Mouse (Mus musculus) layer of hippocampus, adult 9-11 months (tissue): ENCODE measurements around the gene Serpina10.
"Not testable (repeated sequence)": the region's sequence is repeated elsewhere in the genome, so short reads cannot be mapped to it uniquely, and the experiment has no call there.

Experiments
- DNase-seq: peaks from one replicate; pipeline ENCODE4 v3.0.0; 2022

Gene Serpina10

DNA sequence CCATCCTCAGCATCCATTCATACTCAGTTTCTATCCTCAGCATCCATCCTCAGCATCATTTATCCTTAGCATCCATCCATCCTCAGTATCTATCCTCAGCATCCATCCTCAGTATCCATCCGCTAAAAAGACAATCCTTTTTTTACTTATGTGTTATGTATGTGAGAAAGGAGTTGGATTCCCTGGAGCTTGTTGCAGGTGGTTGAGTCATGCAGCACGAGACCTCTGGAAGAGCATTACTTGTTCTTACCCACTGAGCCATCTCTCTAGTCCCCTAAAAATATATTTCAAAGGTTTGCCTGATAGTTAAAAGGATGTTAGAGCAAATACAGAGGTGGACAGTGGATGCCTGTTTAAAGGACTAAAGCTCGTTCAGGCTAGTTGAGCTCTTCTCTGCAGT, 29.4 kb downstream of the Serpina10 start:
- DNase-seq = no peak

DNA sequence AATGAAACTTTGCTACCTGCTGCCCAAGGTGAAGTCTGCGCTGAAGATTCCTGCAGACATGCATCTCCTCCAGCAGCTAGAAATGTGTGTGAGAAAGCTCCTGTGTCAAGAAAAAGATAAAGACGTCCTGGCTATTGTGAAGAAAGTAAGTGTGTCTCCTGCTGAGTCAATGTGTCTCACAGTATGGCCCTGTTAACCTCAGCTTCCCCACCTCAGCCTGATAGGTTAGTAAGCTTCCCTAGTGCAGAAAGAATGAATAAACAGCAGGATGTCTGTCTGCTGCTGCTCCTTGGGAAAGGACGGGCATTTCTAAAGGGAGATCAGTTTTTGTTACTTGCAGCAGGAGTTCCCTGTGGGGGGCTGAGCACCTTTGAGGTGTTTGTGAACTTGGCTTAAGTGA, 30.9 kb downstream of the Serpina10 start:
- DNase-seq = no peak

DNA sequence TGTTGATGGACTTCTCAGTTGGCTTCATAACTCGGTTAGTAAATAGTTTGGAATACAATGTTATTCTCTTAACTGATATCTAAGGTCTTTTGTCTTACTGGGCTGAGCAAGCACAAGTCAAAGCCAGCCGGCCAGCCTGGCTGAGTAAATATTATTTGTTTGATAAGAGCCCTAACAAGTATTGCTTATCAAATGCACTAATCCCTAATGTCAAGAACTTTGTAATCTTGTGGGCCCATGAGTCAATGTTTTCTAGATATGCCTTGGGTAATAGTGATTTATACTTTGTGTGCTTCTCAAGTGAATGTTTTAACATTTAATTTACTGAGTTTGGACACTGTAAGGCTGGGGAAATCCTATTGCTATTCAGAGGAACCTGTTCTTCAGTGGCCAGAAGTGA, 32.8 kb downstream of the Serpina10 start:
- no peak for DNase-seq

DNA sequence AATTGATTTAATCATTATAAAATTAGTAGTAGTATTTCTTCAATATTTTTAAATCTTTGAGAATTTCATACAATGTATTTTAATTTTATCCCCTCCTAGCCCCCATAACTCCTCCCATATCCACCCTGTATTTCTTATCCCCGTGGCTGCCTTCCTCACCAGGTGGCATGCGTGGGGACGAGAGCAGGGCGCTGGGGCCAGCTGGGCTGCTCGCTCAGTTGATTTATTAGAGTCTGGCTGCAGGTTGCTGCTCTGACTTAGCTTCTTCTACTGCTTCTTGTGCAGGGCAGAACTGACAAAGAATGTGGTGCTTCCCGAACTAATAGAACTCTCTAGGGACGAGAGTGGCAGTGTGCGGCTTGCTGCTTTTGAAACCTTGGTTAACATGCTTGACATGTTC, 47.5 kb downstream of the Serpina10 start:
- peak; percentile 26 for DNase-seq

DNA sequence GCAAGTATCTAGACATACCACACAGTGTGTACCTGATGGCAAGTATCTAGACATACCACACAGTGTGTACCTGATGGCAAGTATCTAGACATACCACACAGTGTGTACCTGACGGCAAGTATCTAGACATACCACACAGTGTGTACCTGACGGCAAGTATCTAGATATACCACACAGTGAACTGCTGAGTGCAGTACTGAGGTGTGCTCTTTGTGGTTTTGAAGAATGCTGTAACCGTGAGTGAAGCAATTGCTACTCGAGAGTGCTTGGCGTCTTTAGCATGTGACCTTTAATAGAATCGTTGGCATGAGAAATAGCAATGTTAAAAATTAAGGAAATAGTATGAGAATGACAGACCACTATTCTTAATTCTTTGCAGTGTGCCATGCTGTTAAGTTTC, 53.1 kb downstream of the Serpina10 start:
- not testable (repeated sequence) for DNase-seq

DNA sequence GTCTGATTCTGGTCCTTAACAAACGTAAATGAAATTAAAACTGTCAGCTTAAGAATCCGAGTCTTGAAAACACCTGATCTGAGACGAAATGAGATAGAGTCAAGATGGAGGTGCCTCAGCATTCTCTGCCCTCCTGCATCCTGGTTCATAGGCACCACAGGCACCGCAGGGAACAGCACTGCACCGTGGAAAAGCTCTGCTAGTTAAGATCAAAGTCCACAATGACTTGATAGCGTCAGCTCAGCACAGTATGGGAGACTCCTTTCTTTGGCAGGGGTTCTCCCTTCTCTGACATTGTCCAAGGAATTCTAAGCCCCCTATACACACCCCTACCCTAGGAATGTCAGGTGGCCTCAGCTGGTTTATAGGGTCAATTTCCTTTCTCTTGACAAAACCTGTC, 61.6 kb downstream of the Serpina10 start:
- DNase-seq = no peak

DNA sequence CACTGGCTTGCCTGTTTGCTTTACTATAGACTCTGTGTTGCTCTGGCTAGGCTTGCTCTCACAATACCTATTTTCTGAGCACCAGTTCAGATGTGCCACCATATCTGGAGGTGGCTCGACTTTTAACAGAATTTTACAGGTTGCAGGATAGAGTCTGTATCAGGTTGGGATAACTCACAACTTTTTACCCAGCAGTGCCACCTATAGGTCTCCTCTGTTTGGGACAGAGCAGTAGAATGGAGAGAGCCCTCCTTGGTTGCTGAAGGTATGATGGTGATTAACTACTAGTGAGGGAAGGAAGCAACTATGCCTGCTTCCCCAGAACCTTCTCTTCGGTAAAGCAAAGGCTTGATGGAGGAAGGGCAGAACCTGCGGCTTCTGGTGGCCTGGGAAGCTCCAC, 64.1 kb downstream of the Serpina10 start:
- no peak for DNase-seq

DNA sequence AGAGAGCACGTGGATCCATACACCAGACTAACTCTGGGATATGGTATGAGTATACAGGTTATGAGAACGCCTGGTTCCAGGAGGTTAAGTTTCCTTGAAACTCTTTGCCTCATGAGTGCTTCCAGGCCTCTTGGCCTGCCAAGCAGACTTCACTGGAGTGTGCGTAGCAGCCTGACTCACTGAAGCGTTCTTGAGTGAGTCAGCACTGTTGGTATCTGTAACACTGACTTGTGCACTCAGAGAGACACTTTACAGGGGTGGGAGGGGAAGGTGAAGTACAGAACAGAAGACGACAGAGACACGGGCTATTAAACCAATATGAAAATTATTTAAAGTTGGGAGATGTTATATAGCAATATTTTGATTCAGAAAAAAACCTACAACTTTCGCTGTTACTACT, 66.1 kb downstream of the Serpina10 start:
- DNase-seq = no peak
